In genomic region chr8:119779013-119779737, GRCm38 (mm10) we compare ENCODE assay signal across 8 mouse cellular contexts. TPM values are rescaled to one million over a fixed set of nuclear protein-coding genes. Genes with fewer than 3 reads are reported as not detected.
A peak's percentile ranks its signal among the peaks of the same experiment; 100 is the strongest.
DNase-seq lines count a peak whose midpoint lies in the region; ATAC-seq and TF ChIP-seq lines count a peak whose summit lies in the region.

No protein-coding gene starts in this region.

- 22% methylated on average over 14 of the region's 14 CpGs for WGBS in heart, embryonic 14.5 days
- 22% methylated on average over 14 of the region's 14 CpGs for WGBS in liver, embryonic 13.5 days (ENCODE audit: insufficient replicate concordance)
- 26% methylated on average over 14 of the region's 14 CpGs for WGBS in stomach, postnatal 0 days

- H3K4me1 ChIP-seq in CH12.LX (ENCODE audit: control insufficient read depth in 1 of 2, insufficient read depth in 2 of 2), result peaks cover 8 to 41% of the 10 kb centered on the region in 2 experiments
- peaks cover 17 to 22% of the 10 kb centered on the region in 2 experiments for H3K4me1 ChIP-seq in heart, embryonic 14.5 days (ENCODE audit: control insufficient read depth in 2 of 2, insufficient read depth in 2 of 2, low read length in 2 of 2)
- H3K4me1 ChIP-seq in liver, embryonic 13.5 days (replicated peaks), result peaks cover 30% of the 10 kb centered on the region
- no peaks in the 10 kb centered on the region for H3K4me1 ChIP-seq in stomach, postnatal 0 days (replicated peaks; ENCODE audit: control insufficient read depth, insufficient read depth)

- peak; percentile 91 for TF ChIP-seq RAD21 in CH12.LX (IDR thresholded peaks at IDR 0.05; ENCODE audit: low read depth, low read length)

- in situ Hi-C loops in CH12.LX (cut with MboI; ENCODE audit: low pct_ligation_motif_present, low pct_unique_long_range_greater_than_20kb, low sequenced_read_pairs), result loop anchor here (5.0 kb wide), 1 partner anchor 92 kb away; no protein-coding TSS in a partner anchor

- TF ChIP-seq POLR2A in CH12.LX (IDR thresholded peaks at IDR 0.05; ENCODE audit: low read depth, low read length), result no peak

- H3K27me3 ChIP-seq in CH12.LX (replicated peaks), result peaks cover 2% of the 10 kb centered on the region
- no peaks in the 10 kb centered on the region for H3K27me3 ChIP-seq in heart, embryonic 14.5 days (ENCODE audit: control insufficient read depth, insufficient read depth, low read length)
- no peaks in the 10 kb centered on the region for H3K27me3 ChIP-seq in liver, embryonic 13.5 days
- H3K27me3 ChIP-seq in stomach, postnatal 0 days (ENCODE audit: control insufficient read depth, insufficient read depth, low read length), result no peaks in the 10 kb centered on the region

- peak; percentile 92 for DNase-seq in CH12.LX (ENCODE audit: extremely low read depth)
- DNase-seq in c-Kit-negative CD71-positive TER-119-positive erythroid progenitor cells, embryonic 14.5 days (ENCODE audit: low read depth, low spot score), result peak; percentile 69
- DNase-seq in fibroblast of lung, adult 2 months (ENCODE audit: low read depth), result peak; percentile 71
- DNase-seq in kidney, postnatal 10 days, result peak; percentile 92
- peak; percentile 69 for DNase-seq in liver, embryonic 13.5 days
- DNase-seq in neural tube, embryonic 10.5 days (ENCODE audit: extremely low spot score, low spot score), result peak; percentile 77
- peak; percentile 86 for DNase-seq in stomach, postnatal 0 days (ENCODE audit: low spot score)

- H3K4me3 ChIP-seq in CH12.LX (replicated peaks in 1 of 3; ENCODE audit: low read depth in 2 of 3, low read length in 2 of 3, poor library complexity in 1 of 3), result no peak overlapping the region
- H3K4me3 ChIP-seq in heart, embryonic 14.5 days (ENCODE audit: control insufficient read depth in 1 of 2, insufficient read depth in 1 of 2, low read depth in 1 of 2, low read length in 2 of 2), result no peak overlapping the region
- peak overlapping the region; percentile 68; the same call in 1 of the 2 replicates for H3K4me3 ChIP-seq in liver, embryonic 13.5 days (replicated peaks)
- H3K4me3 ChIP-seq in stomach, postnatal 0 days (ENCODE audit: low read depth, low read length), result no peak overlapping the region

- no peak for ATAC-seq in heart, embryonic 14.5 days (ENCODE audit: insufficient number of reproducible peaks, insufficient read depth, low FRiP score, low read depth)
- ATAC-seq in liver, embryonic 13.5 days (ENCODE audit: low read depth), result no peak
- ATAC-seq in stomach, postnatal 0 days (ENCODE audit: low FRiP score, low TSS enrichment), result peak; percentile 6

- no peak for TF ChIP-seq EP300 in CH12.LX (IDR thresholded peaks at IDR 0.05; ENCODE audit: low read length)
- TF ChIP-seq EP300 in stomach, postnatal 0 days (optimal IDR thresholded peaks at IDR 0.05), result no peak

- TF ChIP-seq CTCF in CH12.LX (conservative IDR thresholded peaks at IDR 0.05 in 1 of 2, IDR thresholded peaks at IDR 0.05 in 1 of 2; ENCODE audit: low read depth in 2 of 2, low read length in 2 of 2), result peak; percentile 95 to 99
- TF ChIP-seq CTCF in stomach, postnatal 0 days (IDR thresholded peaks at IDR 0.05; ENCODE audit: low read depth), result peak; percentile 99

- H3K9me3 ChIP-seq in CH12.LX (replicated peaks; ENCODE audit: low read length), result no peaks in the 10 kb centered on the region
- no peaks in the 10 kb centered on the region for H3K9me3 ChIP-seq in heart, embryonic 14.5 days (ENCODE audit: control insufficient read depth, low read length)
- no peaks in the 10 kb centered on the region for H3K9me3 ChIP-seq in liver, embryonic 13.5 days (replicated peaks)
- H3K9me3 ChIP-seq in stomach, postnatal 0 days (ENCODE audit: control insufficient read depth, low read length), result no peaks in the 10 kb centered on the region

- no peak overlapping the region for H3K9ac ChIP-seq in CH12.LX (ENCODE audit: insufficient read depth, low read depth)
- no peak overlapping the region for H3K9ac ChIP-seq in heart, embryonic 14.5 days (ENCODE audit: low read length)
- H3K9ac ChIP-seq in liver, embryonic 13.5 days, result no peak overlapping the region
- H3K9ac ChIP-seq in stomach, postnatal 0 days (ENCODE audit: low read length), result no peak overlapping the region

- no peaks in the 10 kb centered on the region for H3K36me3 ChIP-seq in CH12.LX (replicated peaks in 1 of 2; ENCODE audit: control insufficient read depth in 1 of 2, insufficient read depth in 1 of 2, low read length in 1 of 2)
- H3K36me3 ChIP-seq in heart, embryonic 14.5 days (ENCODE audit: control insufficient read depth, insufficient read depth, low read length), result no peaks in the 10 kb centered on the region
- H3K36me3 ChIP-seq in liver, embryonic 13.5 days, result no peaks in the 10 kb centered on the region
- no peaks in the 10 kb centered on the region for H3K36me3 ChIP-seq in stomach, postnatal 0 days (ENCODE audit: control insufficient read depth, insufficient read depth, low read length)

- peak overlapping the region; percentile 53 for H3K4me2 ChIP-seq in CH12.LX (ENCODE audit: insufficient read depth, low read depth, poor library complexity, severe bottlenecking)
- H3K4me2 ChIP-seq in heart, embryonic 14.5 days (ENCODE audit: low read length), result peak overlapping the region; percentile 91
- peak overlapping the region; percentile 81 for H3K4me2 ChIP-seq in liver, embryonic 13.5 days
- H3K4me2 ChIP-seq in stomach, postnatal 0 days (replicated peaks; ENCODE audit: low read depth), result no peak overlapping the region

- H3K27ac ChIP-seq in CH12.LX (ENCODE audit: insufficient read depth, low read depth), result no peak overlapping the region
- peak overlapping the region in 1 of 2 experiments; percentile 64; a peak in 1 of 4 replicates for H3K27ac ChIP-seq in heart, embryonic 14.5 days (replicated peaks in 1 of 2; ENCODE audit: control insufficient read depth in 1 of 2, insufficient read depth in 1 of 2, low read depth in 2 of 2, low read length in 2 of 2)
- H3K27ac ChIP-seq in liver, embryonic 13.5 days, result peak overlapping the region; percentile 24; the same call in 1 of the 2 replicates
- no peak overlapping the region for H3K27ac ChIP-seq in stomach, postnatal 0 days (replicated peaks)

- dilution Hi-C loops in CH12.LX (cut with MboI; ENCODE audit: extremely low pct_ligation_motif_present, extremely low pct_unique_long_range_greater_than_20kb, low sequenced_read_pairs), result no loop called here

- no peaks in the 10 kb centered on the region for H3K79me2 ChIP-seq in CH12.LX (replicated peaks; ENCODE audit: control insufficient read depth, extremely low read depth, insufficient read depth, poor library complexity, severe bottlenecking)

TF ChIP-seq in CH12.LX, 34 proteins besides CTCF, POLR2A, EP300 and RAD21:
- TF ChIP-seq ZMIZ1 (IDR thresholded peaks at IDR 0.05; ENCODE audit: low read depth, low read length) (no peak), RCOR1 (conservative IDR thresholded peaks at IDR 0.05; ENCODE audit: low read depth, low read length) (no peak), UBTF (IDR thresholded peaks at IDR 0.05; ENCODE audit: low read depth, low read length) (no peak), KAT2A (IDR thresholded peaks at IDR 0.05; ENCODE audit: insufficient replicate concordance, low read length) (no peak), ELF1 (IDR thresholded peaks at IDR 0.05; ENCODE audit: low read depth, low read length) (no peak), CHD1 (IDR thresholded peaks at IDR 0.05; ENCODE audit: low read depth, low read length) (no peak), POLR2AphosphoS2 (IDR thresholded peaks at IDR 0.05; ENCODE audit: low read depth, low read length) (no peak), MAZ (IDR thresholded peaks at IDR 0.05; ENCODE audit: low read depth, low read length) (no peak), USF1 (IDR thresholded peaks at IDR 0.05; ENCODE audit: low read depth, low read length) (peak; percentile 74), MXI1 (IDR thresholded peaks at IDR 0.05; ENCODE audit: low read depth, low read length) (no peak), MAX (IDR thresholded peaks at IDR 0.05; ENCODE audit: low read length) (peak; percentile 96), IRF4 (IDR thresholded peaks at IDR 0.05; ENCODE audit: low read depth, low read length) (0 out of 2 replicates have a peak, but pooled peaks have one; percentile 40), JUND (conservative IDR thresholded peaks at IDR 0.05; ENCODE audit: low read depth, low read length) (no peak; the same call in 1 of the 2 replicates), MYC (IDR thresholded peaks at IDR 0.05; ENCODE audit: low read depth, low read length) (peak; percentile 95), NELFE (IDR thresholded peaks at IDR 0.05; ENCODE audit: low read depth, low read length) (peak; percentile 75; the same call in 1 of the 2 replicates), JUN (IDR thresholded peaks at IDR 0.05; ENCODE audit: insufficient read depth, low read depth, low read length) (no peak), MEF2A (IDR thresholded peaks at IDR 0.05; ENCODE audit: borderline replicate concordance, low read depth, low read length) (peak; percentile 49; the same call in 1 of the 2 replicates), ZKSCAN1 (IDR thresholded peaks at IDR 0.05; ENCODE audit: borderline replicate concordance, low read depth, low read length) (no peak), CHD2 (IDR thresholded peaks at IDR 0.05; ENCODE audit: low read length) (no peak), ZC3H11A (IDR thresholded peaks at IDR 0.05; ENCODE audit: low read depth, low read length) (0 out of 2 replicates have a peak, but pooled peaks have one; percentile 29), HCFC1 (IDR thresholded peaks at IDR 0.05; ENCODE audit: low read depth, low read length) (no peak), TCF12 (IDR thresholded peaks at IDR 0.05; ENCODE audit: low read depth, low read length) (0 out of 2 replicates have a peak, but pooled peaks have one; percentile 15), SMC3 (IDR thresholded peaks at IDR 0.05; ENCODE audit: low read depth, low read length) (peak; percentile 92), NRF1 (IDR thresholded peaks at IDR 0.05; ENCODE audit: low read depth, low read length) (peak; percentile 26; the same call in 1 of the 2 replicates), PAX5 (IDR thresholded peaks at IDR 0.05; ENCODE audit: low read length) (no peak), USF2 (conservative IDR thresholded peaks at IDR 0.05; ENCODE audit: low read depth, low read length) (peak; percentile 71), MAFK (IDR thresholded peaks at IDR 0.05; ENCODE audit: insufficient replicate concordance, low read length) (no peak)
TF ChIP-seq in CH12.LX: peak in this region for 11.

RNA-seq across cellular contexts. Expression of gene Tldc1, which starts 1.0 kb away (rescaled TPM):
- total RNA-seq in CH12.LX (2012; rRNA removed) (7.8 and 10.4 TPM in 2 replicates), CH12.LX (2014; rRNA removed) (5.8 and 7.7 TPM in 2 replicates)
- polyA plus RNA-seq in CH12.LX (2012; ENCODE audit: insufficient read length, low read depth), result 3.8 and 8.1 TPM in 2 replicates
- 11.1 and 11.4 TPM in 2 replicates for polyA plus RNA-seq in heart, embryonic 14.5 days (2014; fragmentation: Nextera tagmentation; extraction: Ambion mirVana)
- 4.3 and 4.5 TPM in 2 replicates for polyA plus RNA-seq in liver, embryonic 13.5 days (2015; fragmentation: Nextera tagmentation; extraction: Ambion mirVana)
- polyA plus RNA-seq in stomach, postnatal 0 days (2015; fragmentation: Nextera tagmentation; extraction: Ambion mirVana), result 9.1 and 10.7 TPM in 2 replicates
